Mouse (Mus musculus) neural tube, embryonic 15.5 days (tissue): ENCODE data around the gene Ripor3. TPM values are rescaled to one million over a fixed set of nuclear protein-coding genes. Genes with fewer than 3 reads are reported as not detected.

Experiments
- ATAC-seq: fragments of 200-750 bp; cut with Nextera tagmentation; 2 replicates; pipeline ENCODE4 v1.8.0; 2017; ENCODE audit warnings: mild to moderate bottlenecking, moderate TSS enrichment, moderate library complexity; ENCODE audit not compliant: low FRiP score
- H3K27ac ChIP-seq: fragments of 300-500 bp; sonication (generic); replicated peaks from 2 replicates; pipeline ENCODE4 v1.5.1; 2015; ENCODE audit warnings: mild to moderate bottlenecking, inconsistent platforms
- H3K27me3 ChIP-seq: fragments of 300-500 bp; sonication (generic); replicated peaks from 2 replicates; pipeline ENCODE4 v1.6.1; 2015; ENCODE audit warnings: inconsistent platforms
- H3K36me3 ChIP-seq: fragments of 300-500 bp; sonication (generic); 2 replicates; pipeline ENCODE4 v1.6.1; 2015; ENCODE audit warnings: inconsistent platforms
- H3K4me1 ChIP-seq: fragments of 300-500 bp; sonication (generic); 2 replicates; pipeline ENCODE4 v1.6.1; 2015; ENCODE audit warnings: inconsistent platforms
- H3K4me2 ChIP-seq: fragments of 300-500 bp; sonication (generic); 2 replicates; pipeline ENCODE4 v1.6.1; 2015; ENCODE audit warnings: inconsistent platforms, mild to moderate bottlenecking, moderate library complexity
- H3K4me3 ChIP-seq: fragments of 300-500 bp; sonication (generic); replicated peaks from 2 replicates; pipeline ENCODE4 v1.5.1; 2015; ENCODE audit warnings: mild to moderate bottlenecking, inconsistent platforms
- H3K9ac ChIP-seq: fragments of 300-500 bp; sonication (generic); replicated peaks from 2 replicates; pipeline ENCODE4 v1.6.1; 2015; ENCODE audit warnings: mild to moderate bottlenecking, inconsistent platforms
- H3K9me3 ChIP-seq: fragments of 300-500 bp; sonication (generic); replicated peaks from 2 replicates; pipeline ENCODE4 v1.6.1; 2016; ENCODE audit warnings: inconsistent platforms
- WGBS: fragments of 180-500 bp; shearing (Covaris S2); methylation state at CpG from one replicate; pipeline ENCODE4 v1.1.7; 2015; ENCODE audit warnings: mixed read lengths; 5-methylcytosine and 5-hydroxymethylcytosine counted together
- polyA plus RNA-seq: library from polyadenylated mRNA; unstranded; fragments of >200 nt; fragmentation: Nextera tagmentation; extraction: Ambion mirVana; gene quantifications from 2 replicates; pipeline ENCODE4 v1.2.1, GENCODE M21; 2015

The Ripor3 gene
- polyA plus RNA-seq, 1 experiment from 2014 or later = 0.47 TPM

DNA sequence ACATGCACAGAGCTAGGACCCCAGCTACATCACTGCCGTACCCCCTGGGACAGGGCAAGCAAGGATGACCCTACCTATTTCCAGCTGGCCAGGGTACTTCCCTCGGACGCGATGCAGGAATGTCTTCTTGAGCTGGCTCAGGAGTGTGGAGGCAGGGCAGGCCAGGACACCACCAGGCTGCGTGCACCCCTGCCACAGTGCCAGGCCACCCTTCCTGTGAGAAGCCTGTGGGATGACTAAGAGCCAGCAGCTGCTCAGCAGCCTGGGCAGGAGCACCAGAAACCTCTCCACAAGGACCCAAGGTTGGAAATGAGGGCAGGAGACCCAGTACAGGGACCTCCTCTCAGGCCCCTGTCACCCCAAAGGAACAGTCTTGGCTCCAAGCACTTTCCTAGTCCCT, 26.0 kb downstream of the Ripor3 start:
- no peaks in the 10 kb centered on the region for H3K9me3 ChIP-seq
- H3K27me3 ChIP-seq = 0 out of 2 replicates have a peak, but pooled peaks cover 3% of the 10 kb centered on the region
- H3K27ac ChIP-seq = no peak overlapping the region
- H3K4me3 ChIP-seq = no peak overlapping the region
- ATAC-seq = no peak
- peaks cover 3% of the 10 kb centered on the region; the same call in 1 of the 2 replicates for H3K36me3 ChIP-seq
- H3K4me2 ChIP-seq = no peak overlapping the region
- 85% methylated on average over 5 of the region's 5 CpGs for WGBS
- H3K4me1 ChIP-seq = peaks cover 5% of the 10 kb centered on the region
- H3K9ac ChIP-seq = no peak overlapping the region

DNA sequence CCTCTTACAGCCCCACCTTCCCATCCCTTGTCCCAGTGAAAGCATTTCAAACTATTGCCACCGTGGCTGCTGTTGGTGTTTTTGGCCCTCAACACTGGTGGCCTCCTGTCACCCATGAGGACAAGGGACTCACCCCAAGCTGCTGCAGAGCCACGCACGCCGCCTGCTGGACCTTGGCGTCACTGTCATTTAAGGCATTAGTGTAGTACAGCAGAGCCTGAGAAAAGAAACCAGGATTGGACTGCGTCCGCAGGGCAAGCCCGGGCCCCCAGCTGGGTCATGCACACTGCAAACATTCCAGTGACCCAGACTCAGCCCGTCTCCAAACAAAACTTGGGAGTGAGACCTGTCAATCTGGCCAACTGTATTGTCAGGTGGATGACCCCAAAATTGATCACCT, 27.8 kb downstream of the Ripor3 start:
- no peak for ATAC-seq
- 68% methylated on average over 9 of the region's 9 CpGs for WGBS
- Histone ChIP-seq H3K9me3 (no peaks in the 10 kb centered on the region), H3K27ac (no peak overlapping the region), H3K4me1 (no peaks in the 10 kb centered on the region; the same call in 1 of the 2 replicates), H3K4me3 (no peak overlapping the region), H3K9ac (no peak overlapping the region), H3K4me2 (no peak overlapping the region), H3K36me3 (peaks cover 19% of the 10 kb centered on the region), H3K27me3 (0 out of 2 replicates have a peak, but pooled peaks cover 3% of the 10 kb centered on the region)

DNA sequence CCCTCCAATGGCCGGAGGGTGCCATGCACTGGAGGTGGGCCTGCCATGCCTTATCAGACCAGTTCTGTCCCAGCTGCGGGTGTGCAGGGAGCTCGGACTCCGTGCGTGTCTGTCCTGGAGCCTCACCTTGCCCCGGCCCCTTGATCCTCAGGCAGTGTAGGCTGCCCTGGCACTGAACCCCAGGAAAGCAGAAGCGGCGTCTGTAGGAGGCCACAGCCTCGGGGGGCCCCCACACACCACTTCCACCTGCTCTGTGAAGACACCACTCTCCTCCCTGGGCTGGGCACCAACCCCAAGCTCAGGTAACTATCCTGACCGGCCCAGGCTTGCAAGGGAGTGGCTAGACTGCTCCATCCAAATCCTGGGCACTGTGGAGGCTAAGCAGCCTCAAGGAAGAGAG, 30.0 kb downstream of the Ripor3 start:
- Histone ChIP-seq H3K9me3 (no peaks in the 10 kb centered on the region), H3K27me3 (no peaks in the 10 kb centered on the region), H3K9ac (no peak overlapping the region), H3K4me2 (no peak overlapping the region), H3K4me1 (no peaks in the 10 kb centered on the region), H3K36me3 (peaks cover 41% of the 10 kb centered on the region), H3K27ac (no peak overlapping the region), H3K4me3 (no peak overlapping the region)
- WGBS = 91% methylated on average over 10 of the region's 10 CpGs
- no peak for ATAC-seq

GRCm38 (mm10) chr2:167978271-167978670, 32.1 kb downstream of the Ripor3 start:
- Histone ChIP-seq H3K4me2 (no peak overlapping the region), H3K27ac (no peak overlapping the region), H3K4me3 (no peak overlapping the region), H3K36me3 (peaks cover 62% of the 10 kb centered on the region), H3K9me3 (no peaks in the 10 kb centered on the region), H3K9ac (no peak overlapping the region), H3K27me3 (no peaks in the 10 kb centered on the region), H3K4me1 (no peaks in the 10 kb centered on the region)
- ATAC-seq = no peak
- 98% methylated on average over 10 of the region's 10 CpGs for WGBS

DNA sequence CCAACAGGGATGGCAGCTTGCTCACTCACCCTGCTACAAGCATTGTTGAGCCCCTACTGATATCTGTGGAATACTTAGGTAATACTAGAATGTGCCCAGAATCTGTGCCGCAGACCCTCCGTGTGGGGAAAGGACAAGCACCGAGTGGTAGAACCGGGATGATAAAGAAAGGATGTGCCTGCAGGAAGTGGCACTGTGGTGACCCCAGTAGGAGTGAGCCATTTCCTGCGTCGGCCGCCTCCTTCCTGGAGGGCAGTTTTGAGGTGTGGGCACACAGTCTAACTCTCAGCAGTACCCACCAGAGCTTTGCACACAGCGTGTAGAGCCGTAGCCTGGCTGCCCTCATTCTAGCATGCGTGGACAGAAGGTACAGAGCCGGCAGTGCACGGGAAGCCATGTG, 34.7 kb downstream of the Ripor3 start:
- WGBS = 88% methylated on average over 12 of the region's 12 CpGs
- H3K36me3 ChIP-seq = peaks cover 79% of the 10 kb centered on the region

DNA sequence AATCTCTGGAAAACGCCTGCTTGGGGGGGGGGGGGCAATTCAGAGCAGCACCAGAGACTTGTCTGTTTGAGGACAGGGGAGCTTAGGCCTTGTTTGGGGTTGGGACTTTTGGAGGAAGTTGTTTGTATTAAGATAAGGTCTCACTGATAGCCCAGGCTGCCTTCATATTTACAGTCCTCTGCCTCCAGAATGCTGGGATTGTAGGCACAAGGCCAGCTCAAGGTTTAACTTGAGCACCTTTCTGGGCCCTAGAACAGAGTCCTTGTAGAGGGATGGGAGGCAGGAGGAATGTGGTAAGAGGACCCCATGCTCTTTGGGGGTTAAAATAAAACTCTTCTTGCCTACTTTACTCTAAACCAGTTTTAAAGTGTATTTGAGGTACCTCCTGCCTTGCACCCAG, 37.6 kb downstream of the Ripor3 start:
- Histone ChIP-seq H3K4me1 (no peaks in the 10 kb centered on the region), H3K9ac (no peak overlapping the region), H3K4me2 (no peak overlapping the region), H3K4me3 (no peak overlapping the region), H3K27me3 (no peaks in the 10 kb centered on the region), H3K27ac (no peak overlapping the region), H3K9me3 (no peaks in the 10 kb centered on the region), H3K36me3 (peaks cover 82% of the 10 kb centered on the region)
- ATAC-seq = no peak
- 43% methylated on average over 1 of the region's 1 CpGs for WGBS

More for the DNA sequence above, 34.7 kb downstream of the Ripor3 start:
- Histone ChIP-seq H3K9ac (no peak overlapping the region), H3K9me3 (no peaks in the 10 kb centered on the region), H3K27me3 (no peaks in the 10 kb centered on the region), H3K27ac (no peak overlapping the region), H3K4me2 (no peak overlapping the region), H3K4me3 (no peak overlapping the region), H3K4me1 (no peaks in the 10 kb centered on the region)
- no peak for ATAC-seq

GRCm38 (mm10) chr2:167972146-167972545, 38.3 kb downstream of the Ripor3 start:
- Histone ChIP-seq H3K9me3 (no peaks in the 10 kb centered on the region), H3K4me2 (no peak overlapping the region), H3K4me1 (no peaks in the 10 kb centered on the region), H3K9ac (no peak overlapping the region), H3K27me3 (no peaks in the 10 kb centered on the region), H3K36me3 (peaks cover 82% of the 10 kb centered on the region), H3K4me3 (no peak overlapping the region), H3K27ac (no peak overlapping the region)
- 83% methylated on average over 5 of the region's 5 CpGs for WGBS
- no peak for ATAC-seq

DNA sequence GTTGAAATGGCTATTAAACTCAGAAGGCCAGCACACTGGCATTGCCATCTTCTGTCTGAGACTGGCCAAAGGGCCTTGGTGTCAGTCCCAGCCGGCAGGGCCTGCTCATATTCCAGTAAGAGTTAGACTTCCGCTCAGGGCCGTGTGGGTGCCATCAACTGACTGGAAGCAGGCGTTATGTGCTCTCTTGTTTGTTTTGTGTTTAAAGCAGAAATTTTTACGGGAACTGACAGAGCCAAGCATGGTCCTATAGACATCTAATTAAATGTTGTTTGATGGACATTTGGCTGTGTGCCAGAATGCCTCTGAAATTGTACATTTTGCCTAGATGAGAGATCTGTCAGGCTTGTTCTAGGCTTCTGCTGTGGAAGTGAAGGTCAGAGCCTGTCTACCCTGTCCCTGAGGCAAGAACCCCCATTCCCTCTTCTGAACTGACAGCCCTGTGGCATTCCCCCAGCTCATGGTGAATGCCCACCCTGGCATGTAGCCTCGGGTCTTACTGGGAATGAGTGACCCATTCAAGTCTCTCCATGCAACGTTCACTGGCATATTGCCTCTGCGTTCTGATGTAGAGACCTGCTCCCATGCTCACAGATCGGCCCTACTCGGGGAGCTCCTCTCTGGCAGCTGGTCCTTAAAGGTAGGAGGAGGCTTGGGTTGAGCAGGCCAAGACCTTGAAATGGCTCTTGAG, 40.4 kb downstream of the Ripor3 start:
- H3K4me3 ChIP-seq = no peak overlapping the region
- no peaks in the 10 kb centered on the region for H3K4me1 ChIP-seq
- peaks cover 81% of the 10 kb centered on the region for H3K36me3 ChIP-seq
- H3K27me3 ChIP-seq = no peaks in the 10 kb centered on the region
- 85% methylated on average over 10 of the region's 10 CpGs for WGBS
- H3K4me2 ChIP-seq = no peak overlapping the region
- H3K9me3 ChIP-seq = no peaks in the 10 kb centered on the region
- no peak overlapping the region for H3K9ac ChIP-seq
- ATAC-seq = no peak
- H3K27ac ChIP-seq = no peak overlapping the region

GRCm38 (mm10) chr2:167968504-167968903, 41.9 kb downstream of the Ripor3 start:
- no peak for ATAC-seq
- peaks cover 74% of the 10 kb centered on the region for H3K36me3 ChIP-seq
- H3K9ac ChIP-seq = no peak overlapping the region
- no peak overlapping the region for H3K4me3 ChIP-seq
- H3K4me2 ChIP-seq = no peak overlapping the region
- 94% methylated on average over 7 of the region's 7 CpGs for WGBS
- H3K4me1 ChIP-seq = no peaks in the 10 kb centered on the region
- no peaks in the 10 kb centered on the region for H3K9me3 ChIP-seq
- no peak overlapping the region for H3K27ac ChIP-seq
- no peaks in the 10 kb centered on the region for H3K27me3 ChIP-seq

GRCm38 (mm10) chr2:167965911-167966310, 44.5 kb downstream of the Ripor3 start:
- WGBS = 94% methylated on average over 3 of the region's 3 CpGs
- no peaks in the 10 kb centered on the region for H3K9me3 ChIP-seq
- no peak overlapping the region for H3K9ac ChIP-seq
- H3K27me3 ChIP-seq = no peaks in the 10 kb centered on the region
- H3K4me3 ChIP-seq = no peak overlapping the region
- peaks cover 4% of the 10 kb centered on the region for H3K4me1 ChIP-seq
- peaks cover 60% of the 10 kb centered on the region for H3K36me3 ChIP-seq
- no peak overlapping the region for H3K4me2 ChIP-seq
- ATAC-seq = no peak
- no peak overlapping the region for H3K27ac ChIP-seq

DNA sequence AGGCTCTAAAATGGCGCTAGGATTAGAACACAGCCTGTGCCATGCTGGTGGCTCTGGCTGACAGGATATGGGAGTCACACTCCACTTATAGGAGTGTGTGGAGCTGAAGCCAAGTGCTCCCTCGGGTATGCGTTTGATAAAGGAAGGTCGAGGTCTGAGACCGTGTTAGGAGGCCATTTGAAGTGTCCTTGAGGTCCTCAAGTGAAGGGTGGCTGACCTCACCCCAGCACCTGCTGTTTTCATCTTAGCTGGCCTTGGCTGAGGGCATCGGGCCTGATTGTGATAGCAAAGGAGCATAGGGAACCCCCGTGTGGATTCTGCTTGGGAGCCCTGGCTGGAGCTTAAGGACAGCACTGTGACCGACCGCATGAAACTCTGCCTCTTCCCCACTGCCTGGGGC, 46.1 kb downstream of the Ripor3 start:
- H3K4me2 ChIP-seq = no peak overlapping the region
- H3K4me3 ChIP-seq = no peak overlapping the region

DNA sequence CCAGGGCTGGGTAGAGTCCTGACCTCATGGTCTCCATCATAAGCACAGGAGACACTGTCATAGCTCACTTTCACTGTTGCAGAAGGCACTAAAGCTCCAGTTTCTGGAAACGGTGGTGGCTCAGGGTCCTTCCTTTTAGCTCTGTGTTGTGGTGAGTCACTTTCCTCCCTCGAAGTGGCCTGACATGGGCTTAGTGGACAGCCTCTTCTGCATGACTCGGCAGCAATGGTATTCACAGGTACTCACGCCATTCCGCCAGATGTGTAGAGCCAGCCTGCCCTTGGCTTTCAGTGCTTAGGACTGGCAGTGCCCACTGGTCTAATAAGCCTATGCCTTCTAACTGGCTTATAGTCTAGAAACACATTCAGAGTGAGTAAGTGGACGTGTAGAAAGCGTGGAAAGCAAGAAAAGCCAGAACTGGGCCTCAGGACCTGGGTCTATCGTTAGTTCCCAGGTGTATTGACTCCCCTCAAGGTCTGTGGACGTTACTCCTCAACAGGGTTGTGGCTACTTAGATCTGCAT, 46.6 kb downstream of the Ripor3 start:
- ATAC-seq = no peak
- H3K9ac ChIP-seq = no peak overlapping the region
- no peaks in the 10 kb centered on the region for H3K9me3 ChIP-seq
- H3K4me1 ChIP-seq = peaks cover 24% of the 10 kb centered on the region
- no peak overlapping the region for H3K4me3 ChIP-seq
- peaks cover 50% of the 10 kb centered on the region for H3K36me3 ChIP-seq
- no peak overlapping the region for H3K4me2 ChIP-seq
- WGBS = 95% methylated on average over 9 of the region's 9 CpGs
- no peak overlapping the region for H3K27ac ChIP-seq
- H3K27me3 ChIP-seq = no peaks in the 10 kb centered on the region

More for the DNA sequence above, 46.1 kb downstream of the Ripor3 start:
- H3K27ac ChIP-seq = no peak overlapping the region
- H3K4me1 ChIP-seq = peaks cover 20% of the 10 kb centered on the region
- no peak overlapping the region for H3K9ac ChIP-seq
- peaks cover 55% of the 10 kb centered on the region for H3K36me3 ChIP-seq
- WGBS = 92% methylated on average over 9 of the region's 9 CpGs
- ATAC-seq = no peak
- H3K27me3 ChIP-seq = no peaks in the 10 kb centered on the region
- no peaks in the 10 kb centered on the region for H3K9me3 ChIP-seq
